Mouse (Mus musculus): ENCODE measurements at regions not wholly inside any gene's neighbourhood (a gene's known extent, or its start where the extent isn't known, plus 50 kb on each side); places are given as distances from the start of the nearest gene placed in this dataset.

- DNase-seq = no peak
Observed at GRCm38 (mm10) chr3:78077822-78078221, 1208.5 kb downstream of the Rapgef2 start.

DNA sequence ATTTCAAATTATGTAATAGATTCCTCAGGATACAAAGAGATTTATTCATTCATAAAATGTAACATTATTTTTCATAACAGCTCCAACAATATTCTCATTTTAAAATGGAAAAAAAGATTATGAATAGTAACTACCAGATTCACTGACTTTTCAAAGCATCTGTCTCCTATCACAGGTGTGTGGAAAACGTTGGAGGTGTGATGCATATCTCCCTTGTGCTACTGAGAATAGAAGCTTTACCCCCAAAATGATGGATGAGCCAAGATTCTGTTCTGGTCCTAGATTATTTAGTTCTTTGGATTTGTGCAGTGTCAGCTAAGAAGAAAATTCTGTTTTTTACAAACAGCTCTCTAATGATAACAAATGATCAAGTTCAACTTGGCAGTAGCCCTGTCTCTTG lies 1209.0 kb downstream of the Rapgef2 start:
- DNase-seq = no peak

GRCm38 (mm10) chr3:78073040-78073439 lies 1213.3 kb downstream of the Rapgef2 start:
- no peak for DNase-seq

- no peak for DNase-seq
Observed at GRCm38 (mm10) chr3:78067113-78067639, 1219.1 kb downstream of the Rapgef2 start.

DNA sequence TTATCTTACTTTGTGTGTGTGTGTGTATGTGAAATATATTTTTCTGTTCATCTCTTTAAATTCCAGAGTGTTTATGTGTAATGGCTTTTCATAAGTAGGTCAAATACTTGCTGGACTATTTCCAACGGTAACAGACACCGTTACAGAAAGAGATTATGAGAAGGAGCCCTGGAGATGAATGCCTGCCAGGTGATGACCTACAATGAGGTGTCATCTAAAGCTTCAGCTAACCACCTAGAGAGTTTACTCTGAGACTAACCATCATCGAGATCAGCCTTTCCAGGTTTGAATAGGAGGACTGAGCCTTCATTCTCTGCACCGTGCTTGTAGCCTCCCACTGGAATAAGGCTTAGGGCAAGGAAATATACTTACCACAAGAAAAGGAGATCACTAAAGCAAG lies 1220.0 kb downstream of the Rapgef2 start:
- no peak for DNase-seq

GRCm38 (mm10) chr3:78062549-78062948 lies 1223.8 kb downstream of the Rapgef2 start:
- DNase-seq = peak; percentile 12

- no peak for DNase-seq
Observed at GRCm38 (mm10) chr3:78059826-78060591, 1226.3 kb downstream of the Rapgef2 start.
